Mouse (Mus musculus) liver, postnatal 0 days (tissue): ENCODE results near the gene Pi4kb. TPM values are rescaled to one million over a fixed set of nuclear protein-coding genes. Genes with fewer than 3 reads are reported as not detected.

Experiments used
- ATAC-seq: fragments of 200-750 bp; cut with Nextera tagmentation; 2 replicates; pipeline ENCODE4 v1.8.0; 2017; ENCODE audit warnings: mild to moderate bottlenecking, moderate library complexity
- DNase-seq: peaks from one replicate; pipeline ENCODE4 v3.0.0-alpha.2; 2016
- H3K27ac ChIP-seq: fragments of 300-500 bp; sonication (generic); 2 replicates; pipeline ENCODE4 v1.5.1; 2014; ENCODE audit warnings: antibody characterized with exemption, moderate library complexity, mild to moderate bottlenecking, low read depth
- H3K27me3 ChIP-seq: fragments of 300-500 bp; sonication (generic); 2 replicates; pipeline ENCODE4 v1.6.1; 2014; ENCODE audit warnings: low read length, control low read depth, mixed read lengths; ENCODE audit not compliant: insufficient read depth
- H3K36me3 ChIP-seq: fragments of 300-500 bp; sonication (generic); replicated peaks from 2 replicates; pipeline ENCODE4 v1.6.1; 2014; ENCODE audit warnings: mild to moderate bottlenecking, control low read depth, low read length, moderate library complexity, mixed read lengths; ENCODE audit not compliant: insufficient read depth
- H3K4me1 ChIP-seq: fragments of 300-500 bp; sonication (generic); 2 replicates; pipeline ENCODE4 v1.6.1; 2014; ENCODE audit warnings: antibody characterized with exemption, mild to moderate bottlenecking, control low read depth; ENCODE audit not compliant: insufficient read depth
- H3K4me2 ChIP-seq: fragments of 300-500 bp; sonication (generic); 2 replicates; pipeline ENCODE4 v1.6.1; 2014; ENCODE audit warnings: low read depth, mild to moderate bottlenecking, low read length, moderate library complexity, mixed read lengths
- H3K4me3 ChIP-seq: fragments of 300-500 bp; sonication (generic); 2 replicates; pipeline ENCODE4 v1.5.1; 2014; ENCODE audit warnings: low read depth, low read length
- H3K9ac ChIP-seq: fragments of 300-500 bp; sonication (generic); replicated peaks from 2 replicates; pipeline ENCODE4 v1.6.1; 2014; ENCODE audit warnings: mild to moderate bottlenecking, moderate library complexity
- H3K9me3 ChIP-seq: fragments of 300-500 bp; sonication (generic); 2 replicates; pipeline ENCODE4 v1.6.1; 2016; ENCODE audit warnings: mild to moderate bottlenecking, control low read depth, low read length, mixed read lengths
- CTCF ChIP-seq: sonication (generic); IDR thresholded peaks from 2 replicates; pipeline ENCODE4 v1.5.1; 2016; ENCODE audit warnings: antibody characterized with exemption, low read depth
- EP300 ChIP-seq: IDR thresholded peaks from 2 replicates; pipeline ENCODE4 v1.6.1; 2016; ENCODE audit warnings: antibody characterized with exemption, low read depth, mild to moderate bottlenecking
- WGBS: fragments of 180-500 bp; shearing (Covaris S2); extraction: QIAGEN DNeasy Blood & Tissue Kit; methylation state at CpG from one replicate; pipeline ENCODE4 v1.1.7; 2014; ENCODE audit not compliant: insufficient replicate concordance; 5-methylcytosine and 5-hydroxymethylcytosine counted together
- polyA plus RNA-seq: library from polyadenylated mRNA; unstranded; fragments of >200 nt; fragmentation: Nextera tagmentation; extraction: Ambion mirVana; gene quantifications from 2 replicates; pipeline ENCODE4 v1.2.1, GENCODE M21; 2015

Gene Pi4kb
- polyA plus RNA-seq, 1 experiment from 2014 or later: 5.4 TPM

- Histone ChIP-seq H3K36me3 (0 out of 2 replicates have a peak, but pooled peaks cover 3% of the 10 kb centered on the region), H3K9ac (no peak overlapping the region), H3K4me3 (no peak overlapping the region), H3K27ac (no peak overlapping the region), H3K9me3 (no peaks in the 10 kb centered on the region), H3K4me1 (peaks cover 23% of the 10 kb centered on the region), H3K4me2 (no peak overlapping the region), H3K27me3 (no peaks in the 10 kb centered on the region)
- no peak for DNase-seq
- ATAC-seq: no peak
- 65% methylated on average over 3 of the region's 3 CpGs for WGBS
- TF ChIP-seq EP300 (no peak), CTCF (no peak)
Measured at GRCm38 (mm10) chr3:94972552-94972951, 2.0 kb upstream of the Pi4kb start.

GRCm38 (mm10) chr3:94973620-94974019, 911 bp upstream of the Pi4kb start:
- peak overlapping the region; percentile 82 for H3K4me2 ChIP-seq
- TF ChIP-seq EP300 (no peak), CTCF (no peak)
- peak overlapping the region; percentile 77; the same call in 1 of the 2 replicates for H3K4me3 ChIP-seq
- no peak for ATAC-seq
- no peak for DNase-seq
- peaks cover 23% of the 10 kb centered on the region for H3K4me1 ChIP-seq
- WGBS: 76% methylated on average over 5 of the region's 5 CpGs
- H3K9ac ChIP-seq: no peak overlapping the region
- H3K36me3 ChIP-seq: 0 out of 2 replicates have a peak, but pooled peaks cover 6% of the 10 kb centered on the region
- no peaks in the 10 kb centered on the region for H3K27me3 ChIP-seq
- no peak overlapping the region for H3K27ac ChIP-seq
- H3K9me3 ChIP-seq: no peaks in the 10 kb centered on the region

GRCm38 (mm10) chr3:94974026-94974527, 454 bp upstream of the Pi4kb start:
- Histone ChIP-seq H3K4me1 (peaks cover 23% of the 10 kb centered on the region), H3K27ac (peak overlapping the region; percentile 29; the same call in 1 of the 2 replicates), H3K4me2 (peak overlapping the region; percentile 82), H3K4me3 (peak overlapping the region; percentile 77), H3K36me3 (0 out of 2 replicates have a peak, but pooled peaks cover 6% of the 10 kb centered on the region), H3K9me3 (no peaks in the 10 kb centered on the region), H3K27me3 (no peaks in the 10 kb centered on the region), H3K9ac (peak overlapping the region; percentile 64)
- ATAC-seq (peak; percentile 11; the same call in 1 of the 2 replicates), DNase-seq (no peak)
- WGBS: 24% methylated on average over 9 of the region's 9 CpGs
- TF ChIP-seq CTCF: no peak
- no peak for TF ChIP-seq EP300

- TF ChIP-seq CTCF: no peak
- no peak for TF ChIP-seq EP300
- Histone ChIP-seq H3K27ac (no peak overlapping the region), H3K36me3 (peaks cover 44% of the 10 kb centered on the region), H3K27me3 (no peaks in the 10 kb centered on the region), H3K9ac (no peak overlapping the region), H3K4me3 (no peak overlapping the region), H3K4me1 (peaks cover 17% of the 10 kb centered on the region), H3K4me2 (no peak overlapping the region), H3K9me3 (no peaks in the 10 kb centered on the region)
- DNase-seq (no peak), ATAC-seq (no peak)
- WGBS: 80% methylated on average over 11 of the region's 11 CpGs
Measured at GRCm38 (mm10) chr3:94984312-94984711, 9.8 kb downstream of the Pi4kb start.

GRCm38 (mm10) chr3:94985513-94985912, 11.0 kb downstream of the Pi4kb start:
- DNase-seq (no peak), ATAC-seq (no peak)
- peaks cover 46% of the 10 kb centered on the region for H3K36me3 ChIP-seq
- TF ChIP-seq EP300: no peak
- no peak for TF ChIP-seq CTCF
- peaks cover 21% of the 10 kb centered on the region for H3K4me1 ChIP-seq
- no peak overlapping the region for H3K9ac ChIP-seq
- WGBS: 89% methylated on average over 2 of the region's 2 CpGs
- H3K27ac ChIP-seq: no peak overlapping the region
- no peak overlapping the region for H3K4me3 ChIP-seq
- H3K4me2 ChIP-seq: no peak overlapping the region
- no peaks in the 10 kb centered on the region for H3K9me3 ChIP-seq
- H3K27me3 ChIP-seq: no peaks in the 10 kb centered on the region

- 0 out of 2 replicates have a peak, but pooled peaks have one; percentile 10 for TF ChIP-seq EP300
- TF ChIP-seq CTCF: no peak
- H3K4me2 ChIP-seq: no peak overlapping the region
- H3K27me3 ChIP-seq: no peaks in the 10 kb centered on the region
- no peak overlapping the region for H3K4me3 ChIP-seq
- H3K9ac ChIP-seq: 0 out of 2 replicates have a peak overlapping the region, but pooled peaks have one; percentile 26
- ATAC-seq: peak; percentile 82
- peaks cover 31% of the 10 kb centered on the region for H3K36me3 ChIP-seq
- no peaks in the 10 kb centered on the region for H3K9me3 ChIP-seq
- no peak overlapping the region for H3K27ac ChIP-seq
- peaks cover 21% of the 10 kb centered on the region for H3K4me1 ChIP-seq
- DNase-seq: peak; percentile 41
Measured at GRCm38 (mm10) chr3:94987578-94987977, 13.0 kb downstream of the Pi4kb start.
